8 mouse cellular contexts compared by ENCODE assay signal in the genomic region with DNA sequence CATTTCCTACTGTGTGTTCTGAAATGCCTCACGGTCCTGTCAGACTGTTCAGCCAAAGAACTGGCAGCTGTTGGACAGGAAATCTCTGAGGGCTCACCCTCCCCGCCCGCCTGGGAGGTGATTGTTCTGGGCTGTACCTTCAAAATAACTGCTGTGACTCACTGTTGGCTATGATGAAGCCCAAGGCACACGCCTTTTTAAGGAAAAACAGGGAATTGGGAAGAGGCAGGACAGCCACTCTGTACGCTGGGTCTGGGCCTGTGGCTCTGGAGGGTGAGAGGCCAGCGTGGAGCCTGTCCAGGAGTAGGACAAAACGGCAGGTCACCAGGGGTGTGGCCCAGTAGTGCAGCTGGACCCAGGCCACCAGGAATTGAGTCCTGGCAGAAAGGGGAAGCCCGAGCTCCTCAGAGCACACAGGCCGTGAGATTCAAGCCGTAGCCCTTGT. TPM values are rescaled to one million over a fixed set of nuclear protein-coding genes. Genes with fewer than 3 reads are reported as not detected.
A peak's percentile ranks its signal among the peaks of the same experiment; 100 is the strongest.
DNase-seq lines count a peak whose midpoint lies in the region; ATAC-seq and TF ChIP-seq lines count a peak whose summit lies in the region.

No protein-coding gene starts in this region.

- H3K4me2 ChIP-seq in intestine, embryonic 15.5 days (replicated peaks) = no peak overlapping the region
- H3K4me2 ChIP-seq in intestine, postnatal 0 days (replicated peaks; ENCODE audit: low read depth) = no peak overlapping the region
- H3K4me2 ChIP-seq in heart, embryonic 11.5 days = no peak overlapping the region

- no peak for ATAC-seq in intestine, embryonic 15.5 days
- ATAC-seq in intestine, postnatal 0 days = no peak
- no peak for ATAC-seq in heart, embryonic 11.5 days (replicated peaks; ENCODE audit: insufficient number of reproducible peaks, low FRiP score, low TSS enrichment)

- no peaks in the 10 kb centered on the region for H3K9me3 ChIP-seq in intestine, embryonic 15.5 days
- H3K9me3 ChIP-seq in intestine, postnatal 0 days (ENCODE audit: control insufficient read depth) = no peaks in the 10 kb centered on the region
- no peaks in the 10 kb centered on the region for H3K9me3 ChIP-seq in heart, embryonic 11.5 days (replicated peaks; ENCODE audit: control insufficient read depth, low read length)

- H3K4me1 ChIP-seq in intestine, embryonic 15.5 days (replicated peaks) = peaks cover 29% of the 10 kb centered on the region
- peaks cover 3% of the 10 kb centered on the region; the same call in 1 of the 2 replicates for H3K4me1 ChIP-seq in intestine, postnatal 0 days (replicated peaks; ENCODE audit: control insufficient read depth, insufficient read depth, low read length)
- H3K4me1 ChIP-seq in heart, embryonic 11.5 days (ENCODE audit: control insufficient read depth, insufficient read depth, low read length) = peaks cover 4% of the 10 kb centered on the region

- WGBS in intestine, embryonic 15.5 days = 62% methylated on average over 10 of the region's 10 CpGs
- 61% methylated on average over 10 of the region's 10 CpGs for WGBS in intestine, postnatal 0 days
- 70% methylated on average over 10 of the region's 10 CpGs for WGBS in heart, embryonic 11.5 days (ENCODE audit: insufficient replicate concordance)

- TF ChIP-seq CTCF in intestine, postnatal 0 days (IDR thresholded peaks at IDR 0.05; ENCODE audit: low read depth) = no peak

- H3K27me3 ChIP-seq in intestine, embryonic 15.5 days (replicated peaks) = no peaks in the 10 kb centered on the region
- no peaks in the 10 kb centered on the region for H3K27me3 ChIP-seq in intestine, postnatal 0 days (replicated peaks; ENCODE audit: control insufficient read depth, insufficient read depth, low read length)
- H3K27me3 ChIP-seq in heart, embryonic 11.5 days (ENCODE audit: control insufficient read depth, insufficient read depth, low read length) = no peaks in the 10 kb centered on the region

- H3K36me3 ChIP-seq in intestine, embryonic 15.5 days = peaks cover 6% of the 10 kb centered on the region; the same call in 1 of the 2 replicates
- peaks cover 37% of the 10 kb centered on the region for H3K36me3 ChIP-seq in intestine, postnatal 0 days (ENCODE audit: control insufficient read depth, insufficient read depth)
- no peaks in the 10 kb centered on the region for H3K36me3 ChIP-seq in heart, embryonic 11.5 days (ENCODE audit: control insufficient read depth, insufficient read depth, low read length)

- no peak overlapping the region for H3K9ac ChIP-seq in intestine, embryonic 15.5 days
- no peak overlapping the region for H3K9ac ChIP-seq in intestine, postnatal 0 days (ENCODE audit: low read depth, low read length)
- no peak overlapping the region for H3K9ac ChIP-seq in heart, embryonic 11.5 days (ENCODE audit: low read depth, low read length)

- H3K27ac ChIP-seq in intestine, embryonic 15.5 days = peak overlapping the region; percentile 51
- no peak overlapping the region for H3K27ac ChIP-seq in intestine, postnatal 0 days (ENCODE audit: low read depth, low read length)
- 0 out of 2 replicates have a peak overlapping the region, but pooled peaks have one; percentile 36 for H3K27ac ChIP-seq in heart, embryonic 11.5 days (ENCODE audit: low read depth, low read length)

- H3K4me3 ChIP-seq in intestine, embryonic 15.5 days (replicated peaks) = no peak overlapping the region
- no peak overlapping the region for H3K4me3 ChIP-seq in intestine, postnatal 0 days (ENCODE audit: low read depth, low read length)
- no peak overlapping the region for H3K4me3 ChIP-seq in heart, embryonic 11.5 days (ENCODE audit: low read depth, low read length)

- DNase-seq in adipocyte (ENCODE audit: low spot score) = peak; percentile 92
- DNase-seq in kidney, postnatal 36 days = peak; percentile 69 to 77
- no peak for DNase-seq in thymus, adult 18-20 months
- no peak for DNase-seq in right cerebral cortex, adult 2 months (ENCODE audit: low spot score in 2 of 2)
- DNase-seq in c-Kit-positive CD71-positive TER-119-positive erythroid progenitor cells, embryonic 14.5 days (ENCODE audit: low spot score) = no peak

RNA-seq across cellular contexts. Expression of a gene that starts 18.8 kb away (rescaled TPM):
- polyA plus RNA-seq in intestine, embryonic 15.5 days (2015; fragmentation: Nextera tagmentation; extraction: Ambion mirVana) = 26.0 and 29.3 TPM in 2 replicates
- 18.3 and 22.6 TPM in 2 replicates for polyA plus RNA-seq in intestine, postnatal 0 days (2015; fragmentation: Nextera tagmentation; extraction: Ambion mirVana)
- polyA plus RNA-seq in heart, embryonic 11.5 days (2014; fragmentation: Nextera tagmentation; extraction: Ambion mirVana) = 2.7 and 2.9 TPM in 2 replicates

RNA-seq across cellular contexts. Expression of a gene that starts 39.9 kb away (rescaled TPM):
- 28.2 and 28.8 TPM in 2 replicates for polyA plus RNA-seq in intestine, embryonic 15.5 days (2015; fragmentation: Nextera tagmentation; extraction: Ambion mirVana)
- polyA plus RNA-seq in intestine, postnatal 0 days (2015; fragmentation: Nextera tagmentation; extraction: Ambion mirVana) = 16.7 and 17.8 TPM in 2 replicates
- 43.3 and 48.2 TPM in 2 replicates for polyA plus RNA-seq in heart, embryonic 11.5 days (2014; fragmentation: Nextera tagmentation; extraction: Ambion mirVana)

Comparison
In these comparisons a context has a peak if more than half of its experiments do, and no peak if none do; other contexts are left out.
1. DNase-seq: peak in adipocyte (single experiment) and kidney, postnatal 36 days (2 of 2); none in thymus, adult 18-20 months (0 of 2), right cerebral cortex, adult 2 months (0 of 2) and c-Kit-positive CD71-positive TER-119-positive erythroid progenitor cells, embryonic 14.5 days (single experiment).